Mouse (Mus musculus) erythroblast, embryonic 14.5 days (primary cell): Measurements from ENCODE around the gene Oprm1.

Experiments used
- GATA1 ChIP-seq: IDR thresholded peaks from 2 replicates; pipeline ENCODE4 v1.6.1; 2012; ENCODE audit warnings: low read length, inconsistent platforms, mixed read lengths
- TAL1 ChIP-seq: IDR thresholded peaks from 3 replicates; pipeline ENCODE4 v1.6.1; 2012; ENCODE audit warnings: low read length, inconsistent platforms, mixed read lengths

DNA sequence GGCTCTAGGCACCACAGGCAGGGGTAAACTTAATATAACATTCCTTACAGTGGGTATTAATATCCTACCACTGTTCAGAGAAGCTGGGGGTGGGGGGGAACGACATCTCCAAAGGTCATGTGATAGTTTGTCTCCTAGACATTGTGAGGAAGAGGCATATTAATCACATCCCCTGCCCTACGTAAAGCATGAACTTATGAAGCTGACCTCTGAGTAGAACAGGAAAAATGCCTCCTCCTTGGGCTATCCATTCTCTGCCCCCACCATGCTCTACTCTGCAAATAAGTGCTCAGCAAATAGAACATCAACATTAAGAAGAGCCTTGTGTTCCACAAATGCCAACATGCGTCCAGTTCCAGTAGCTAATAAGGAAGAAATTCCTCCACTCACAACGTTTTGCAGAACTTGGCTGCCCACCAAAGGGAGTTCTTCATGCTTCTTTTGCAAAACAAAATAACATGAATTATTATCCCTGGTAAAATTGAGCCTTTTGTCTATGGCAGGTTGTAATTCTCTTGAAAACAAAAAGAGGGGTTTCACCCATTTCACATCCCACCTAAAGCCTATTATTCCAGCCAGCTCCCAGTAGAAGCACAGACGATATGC, 131.4 kb downstream of the Oprm1 start:
- no peak for TF ChIP-seq GATA1
- no peak for TF ChIP-seq TAL1
